Mouse (Mus musculus) right cerebral cortex, postnatal 36 days (tissue): Measurements from ENCODE around the gene Brca1.
"Not testable (repeated sequence)": the region's sequence is repeated elsewhere in the genome, so short reads cannot be mapped to it uniquely, and the experiment has no call there.

Experiments
- DNase-seq, 2 experiments: peaks; one replicate each; pipeline ENCODE4 v3.0.0; 2022; ENCODE audit warnings: low spot score in 2 of 2, mixed read lengths in 1 of 2

The Brca1 gene

DNA sequence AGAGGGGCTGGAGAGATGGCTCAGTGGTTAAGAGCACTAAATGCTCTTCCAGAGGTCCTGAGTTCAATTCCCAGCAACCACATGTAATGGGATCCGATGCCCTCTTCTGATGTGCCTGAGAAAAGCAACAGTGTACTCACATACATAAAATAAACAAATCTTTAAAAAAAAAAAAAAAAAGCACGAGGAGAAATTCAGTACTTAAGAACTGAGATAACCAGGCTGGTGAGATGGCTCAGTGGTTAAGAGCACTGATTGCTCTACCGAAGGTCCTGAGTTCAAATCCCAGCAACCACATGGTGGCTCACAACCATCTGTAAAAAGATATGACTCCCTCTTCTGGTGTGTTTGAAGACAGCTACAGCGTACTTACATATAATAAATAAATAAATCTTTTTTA is 102.2 kb downstream of the Brca1 start:
- DNase-seq: not testable (repeated sequence)

DNA sequence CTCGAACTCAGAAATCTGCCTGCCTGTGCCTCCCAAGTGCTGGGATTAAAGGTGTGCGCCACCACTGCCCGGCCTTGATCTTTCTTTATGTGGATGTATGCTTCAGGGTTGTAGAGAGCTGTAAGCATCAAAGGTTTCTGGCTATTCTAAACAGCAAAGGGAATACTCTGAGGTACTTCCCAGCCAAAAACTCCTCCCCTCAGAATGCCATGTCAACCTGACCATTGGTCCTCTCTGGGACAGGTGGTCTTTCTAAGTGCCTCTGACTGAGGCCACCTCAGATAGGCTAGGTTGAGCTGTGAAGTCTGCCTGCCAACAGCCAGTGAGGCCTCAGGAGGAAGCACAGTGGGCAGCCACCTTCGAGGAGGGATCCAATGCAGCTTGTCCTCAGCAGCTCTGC is 102.9 kb downstream of the Brca1 start:
- DNase-seq: no peak

DNA sequence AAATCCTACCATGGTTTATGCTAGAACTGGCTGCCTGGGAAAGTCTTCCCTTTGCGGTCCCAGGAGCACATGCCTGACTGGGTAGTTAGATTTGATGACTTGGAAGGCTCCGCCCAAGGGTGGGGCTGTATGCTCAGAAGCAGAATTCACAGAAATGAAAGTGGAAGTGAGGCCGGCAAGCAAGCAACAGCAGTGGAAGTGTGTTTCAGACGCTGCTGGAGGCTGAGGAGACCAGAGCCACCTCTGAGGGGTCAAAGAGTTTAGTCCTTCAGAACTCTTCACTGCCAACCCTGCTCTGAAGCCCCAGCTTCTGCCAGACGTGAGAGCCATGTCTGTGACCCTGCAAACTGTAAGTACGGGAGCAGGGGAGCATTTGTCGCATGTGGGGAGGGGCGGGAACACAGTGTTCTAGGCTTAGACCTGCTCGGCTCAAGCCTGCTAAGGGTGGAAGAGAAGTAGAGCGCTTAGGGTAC is 103.4 kb downstream of the Brca1 start, which contains the start of gene Ifi35:
TSS of gene Ifi35 (plus strand) at position 134 of the 473 bp plus-strand sequence.
- DNase-seq: no peak

DNA sequence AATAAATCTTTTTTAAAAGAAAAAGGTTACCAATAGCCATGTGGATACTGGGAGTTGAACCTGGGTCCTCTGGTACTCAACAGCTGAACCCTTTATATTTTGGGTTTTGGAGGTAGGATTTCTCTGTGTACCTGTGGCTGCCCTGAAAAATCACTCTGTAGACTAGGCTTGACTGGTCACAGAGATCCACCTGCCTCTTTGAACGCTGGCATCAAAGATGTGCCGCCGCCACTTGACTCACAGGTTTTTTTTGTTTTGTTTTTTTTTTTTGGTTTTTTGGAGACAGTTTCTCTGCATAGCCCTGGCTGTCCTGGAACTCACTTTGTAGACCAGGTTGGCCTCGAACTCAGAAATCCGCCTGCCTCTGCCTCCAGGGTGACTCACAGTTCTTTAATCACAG is 104.0 kb downstream of the Brca1 start:
- no peak for DNase-seq

DNA sequence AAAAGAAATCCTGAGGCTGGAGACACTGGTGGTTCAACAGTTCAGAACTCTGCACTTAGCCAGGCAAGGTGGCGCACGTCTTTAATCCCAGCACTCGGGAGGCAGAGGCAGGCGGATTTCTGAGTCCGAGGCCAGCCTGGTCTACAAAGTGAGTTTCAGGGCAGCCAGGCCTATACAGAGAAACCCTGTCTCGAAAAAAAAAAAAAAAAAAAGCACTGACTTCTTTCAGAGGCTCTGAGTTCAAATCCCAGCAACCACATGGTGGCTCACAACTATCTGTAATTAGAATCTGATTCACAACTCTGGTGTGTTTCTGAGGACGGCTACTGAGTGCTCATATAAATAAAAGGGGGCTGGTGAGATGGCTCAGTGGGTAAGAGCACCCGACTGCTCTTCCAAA is 104.9 kb downstream of the Brca1 start:
- not testable (repeated sequence) for DNase-seq

DNA sequence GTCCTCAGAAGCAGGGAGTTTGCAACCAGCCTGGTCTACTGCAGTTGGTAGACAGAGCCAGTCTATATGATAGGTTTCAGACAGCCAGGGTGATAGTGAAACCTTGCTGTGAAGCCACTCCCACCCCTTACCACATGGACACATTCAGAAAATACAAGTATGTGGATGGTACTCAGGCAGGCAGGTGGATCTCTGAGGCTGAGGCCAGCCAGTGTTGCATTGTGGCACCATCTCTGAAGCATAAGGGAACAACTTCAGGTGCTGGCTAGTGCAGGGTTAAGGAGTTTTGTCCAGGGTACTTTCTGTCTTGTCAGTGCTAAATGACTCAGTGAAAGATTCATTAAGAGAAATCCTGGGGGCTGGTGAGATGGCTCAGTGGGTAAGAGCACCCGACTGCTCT is 105.4 kb downstream of the Brca1 start:
- no peak for DNase-seq

DNA sequence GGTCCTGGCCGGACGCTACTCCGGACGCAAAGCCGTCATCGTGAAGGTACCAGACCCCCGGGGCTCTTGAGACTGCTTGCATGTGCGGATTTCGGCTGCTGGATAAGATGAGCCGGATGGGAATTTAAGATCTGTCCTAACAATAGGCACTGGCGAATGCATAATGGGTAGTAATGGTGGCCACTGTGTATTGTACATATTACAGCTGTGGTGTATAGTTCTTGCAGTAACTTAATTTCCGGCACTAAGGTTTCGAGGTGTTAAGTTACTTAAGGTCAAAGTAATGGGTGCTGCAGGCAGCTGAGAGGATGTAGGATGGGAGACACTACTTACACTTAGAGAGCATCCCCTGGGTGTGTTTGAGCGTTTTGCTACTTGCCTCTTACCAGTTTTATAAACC is 109.0 kb downstream of the Brca1 start:
- DNase-seq: no peak

DNA sequence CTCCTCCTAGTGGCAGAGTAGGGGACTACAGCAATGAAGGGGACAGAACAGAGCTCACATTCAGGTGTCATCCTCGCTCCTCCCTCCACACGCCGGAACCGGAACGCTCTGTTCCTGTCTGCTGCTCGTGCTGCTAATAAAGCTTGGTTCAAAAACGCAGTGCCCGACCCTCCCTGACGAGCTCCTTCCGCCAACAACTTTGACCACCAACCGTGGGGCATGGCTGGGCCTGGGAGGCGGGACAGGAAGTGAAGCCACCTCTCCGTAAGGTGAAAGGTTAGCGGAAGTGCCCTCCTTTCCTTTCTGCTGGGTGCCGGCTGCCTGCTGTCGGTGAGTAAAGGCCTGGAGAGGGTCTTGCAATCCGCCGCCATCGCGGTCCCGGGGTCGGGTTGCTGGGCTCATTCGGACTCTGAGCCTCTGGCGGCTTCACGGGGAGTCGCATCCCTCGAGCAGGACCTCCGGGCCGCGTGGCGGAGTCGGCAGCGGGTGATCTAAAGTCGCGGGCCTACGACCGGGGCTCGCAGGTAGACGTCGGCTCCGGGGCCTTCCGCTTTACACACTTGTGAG is 109.5 kb downstream of the Brca1 start, which contains the start of gene Rpl27:
TSS of gene Rpl27 (plus strand) at position 172 of the 567 bp plus-strand sequence.
- peak; percentile 95 to 97 for DNase-seq

DNA sequence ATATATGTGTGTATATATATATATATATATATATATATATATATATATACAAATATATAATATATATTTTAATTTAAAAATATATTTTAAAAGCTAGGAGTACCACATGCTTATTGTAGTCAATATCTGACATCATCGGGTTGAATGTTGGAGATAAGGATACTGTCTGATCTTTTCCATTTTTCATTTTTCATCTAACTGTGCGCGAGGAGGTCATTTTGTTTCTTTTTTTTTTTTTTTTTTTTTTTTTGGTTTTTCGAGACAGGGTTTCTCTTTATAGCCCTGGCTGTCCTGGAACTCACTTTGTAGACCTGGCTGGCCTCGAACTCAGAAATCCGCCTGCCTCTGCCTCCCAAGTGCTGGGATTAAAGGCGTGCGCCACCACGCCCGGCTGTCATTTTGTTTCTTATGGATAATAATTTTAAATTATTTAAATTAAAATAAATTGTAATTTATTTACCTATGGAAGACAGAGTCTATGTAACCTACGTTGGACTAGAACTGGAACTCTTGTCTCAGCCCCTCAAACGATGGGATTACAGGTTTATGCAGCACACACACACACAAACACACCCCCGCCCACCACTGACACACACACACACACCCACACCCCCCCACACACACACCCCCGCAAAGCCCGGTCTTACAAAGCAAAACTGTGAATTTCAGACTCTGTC is 110.2 kb downstream of the Brca1 start:
- not testable (repeated sequence) for DNase-seq
